Mouse (Mus musculus) forebrain, postnatal 0 days (tissue): Measurements from ENCODE around the gene Lypd6. TPM values are rescaled to one million over a fixed set of nuclear protein-coding genes. Genes with fewer than 3 reads are reported as not detected.
A peak's percentile ranks its signal among the peaks of the same experiment; 100 is the strongest.

Source experiments
- ATAC-seq: fragments of 200-750 bp; cut with Nextera tagmentation; 2 replicates; pipeline ENCODE4 v1.8.0; 2017; ENCODE audit warnings: mild to moderate bottlenecking, moderate library complexity
- DNase-seq: peaks from one replicate; pipeline ENCODE4 v3.0.0-alpha.2; 2015
- H3K27ac ChIP-seq: fragments of 300-500 bp; sonication (generic); 2 replicates; pipeline ENCODE4 v1.5.1; 2014; ENCODE audit warnings: low read depth, mild to moderate bottlenecking, antibody characterized with exemption, low read length, moderate library complexity, mixed read lengths
- H3K27me3 ChIP-seq: fragments of 300-500 bp; sonication (generic); 2 replicates; pipeline ENCODE4 v1.6.1; 2014; ENCODE audit warnings: mild to moderate bottlenecking, low read length, mixed read lengths; ENCODE audit not compliant: insufficient read depth
- H3K36me3 ChIP-seq: fragments of 300-500 bp; sonication (generic); 2 replicates; pipeline ENCODE4 v1.6.1; 2014; ENCODE audit warnings: mild to moderate bottlenecking, moderate library complexity; ENCODE audit not compliant: insufficient read depth
- H3K4me1 ChIP-seq: fragments of 300-500 bp; sonication (generic); 2 replicates; pipeline ENCODE4 v1.6.1; 2014; ENCODE audit warnings: antibody characterized with exemption; ENCODE audit not compliant: insufficient read depth
- H3K4me2 ChIP-seq: fragments of 300-500 bp; sonication (generic); 2 replicates; pipeline ENCODE4 v1.6.1; 2014; ENCODE audit warnings: low read depth, mild to moderate bottlenecking, moderate library complexity
- H3K4me3 ChIP-seq: fragments of 300-500 bp; sonication (generic); 2 replicates; pipeline ENCODE4 v1.5.1; 2014; ENCODE audit warnings: low read depth, low read length, mixed read lengths
- H3K9ac ChIP-seq: fragments of 300-500 bp; sonication (generic); 2 replicates; pipeline ENCODE4 v1.6.1; 2014; ENCODE audit warnings: mild to moderate bottlenecking
- H3K9me3 ChIP-seq: fragments of 300-500 bp; sonication (generic); 2 replicates; pipeline ENCODE4 v1.6.1; 2016; ENCODE audit warnings: low read length
- CTCF ChIP-seq: sonication (generic); IDR thresholded peaks from 2 replicates; pipeline ENCODE4 v1.5.1; 2016; ENCODE audit warnings: antibody characterized with exemption, control low read depth, low read depth
- WGBS: fragments of 180-500 bp; shearing (Covaris S2); extraction: QIAGEN DNeasy Blood & Tissue Kit; methylation state at CpG from one replicate; pipeline ENCODE4 v1.1.7; 2014; 5-methylcytosine and 5-hydroxymethylcytosine counted together
- polyA plus RNA-seq: library from polyadenylated mRNA; unstranded; fragments of >200 nt; fragmentation: Nextera tagmentation; extraction: Ambion mirVana; gene quantifications from 2 replicates; pipeline ENCODE4 v1.2.1, GENCODE M21; 2015
- total RNA-seq: library from RNA; depleted of rRNA; stranded (reverse); fragments of >200 nt; gene quantifications from 2 replicates; pipeline ENCODE4 v1.2.3, GENCODE M21; 2014

The Lypd6 gene
- total and polyA plus RNA-seq, 2 experiments from 2014 or later = 17.2 to 19.2 TPM

DNA sequence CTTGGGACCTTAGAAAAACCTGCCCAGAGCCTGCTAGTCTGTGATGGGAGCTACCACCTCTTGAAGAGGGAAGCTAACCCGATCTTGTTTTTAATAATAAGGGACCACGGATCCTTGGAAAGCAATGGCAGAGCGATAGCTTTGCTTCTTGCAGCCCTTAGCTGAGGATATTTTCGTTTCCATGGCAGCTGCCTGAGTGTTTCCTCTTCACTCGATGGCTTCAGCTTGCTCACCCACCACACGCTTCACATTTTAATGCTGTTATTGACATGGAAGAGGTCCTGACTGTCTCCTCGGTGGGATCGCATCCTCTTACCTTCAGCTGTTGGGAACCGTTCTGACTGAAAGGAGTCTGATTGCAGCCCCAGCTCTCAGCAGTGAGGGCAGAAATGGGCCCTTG is 54.6 kb downstream of the Lypd6 start:
- Histone ChIP-seq H3K4me1 (no peaks in the 10 kb centered on the region), H3K27ac (no peak overlapping the region), H3K9ac (no peak overlapping the region), H3K36me3 (no peaks in the 10 kb centered on the region), H3K27me3 (no peaks in the 10 kb centered on the region), H3K4me2 (no peak overlapping the region), H3K4me3 (no peak overlapping the region), H3K9me3 (no peaks in the 10 kb centered on the region)
- no peak for TF ChIP-seq CTCF
- WGBS = 64% methylated on average over 9 of the region's 9 CpGs
- peak; percentile 48 for DNase-seq
- peak; percentile 82 for ATAC-seq

DNA sequence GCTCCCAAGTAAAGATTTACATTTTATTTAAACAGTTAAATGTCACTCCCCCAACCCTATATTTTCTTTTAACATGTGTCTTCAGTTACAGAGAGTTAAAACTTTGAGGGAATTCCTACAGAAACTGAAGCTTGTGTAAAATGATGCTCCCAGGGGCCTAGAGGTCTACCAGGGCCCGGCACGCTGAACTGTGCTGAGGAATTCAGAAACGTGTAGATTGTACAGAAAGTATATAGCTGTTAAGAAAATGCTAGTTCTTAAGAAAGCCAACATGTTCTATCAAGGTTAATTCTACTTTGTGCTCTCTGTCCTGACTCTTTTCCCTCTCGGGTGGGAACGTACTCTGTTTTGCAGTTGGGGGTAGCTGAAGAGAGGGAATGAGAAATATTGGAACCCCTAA is 57.1 kb downstream of the Lypd6 start:
- DNase-seq (no peak), ATAC-seq (no peak)
- no peak overlapping the region for H3K9ac ChIP-seq
- no peak overlapping the region for H3K27ac ChIP-seq
- H3K4me3 ChIP-seq = no peak overlapping the region
- H3K4me1 ChIP-seq = peaks cover 12% of the 10 kb centered on the region
- H3K27me3 ChIP-seq = no peaks in the 10 kb centered on the region
- no peaks in the 10 kb centered on the region for H3K9me3 ChIP-seq
- no peak overlapping the region for H3K4me2 ChIP-seq
- 92% methylated on average over 5 of the region's 5 CpGs for WGBS
- TF ChIP-seq CTCF = no peak
- no peaks in the 10 kb centered on the region for H3K36me3 ChIP-seq

DNA sequence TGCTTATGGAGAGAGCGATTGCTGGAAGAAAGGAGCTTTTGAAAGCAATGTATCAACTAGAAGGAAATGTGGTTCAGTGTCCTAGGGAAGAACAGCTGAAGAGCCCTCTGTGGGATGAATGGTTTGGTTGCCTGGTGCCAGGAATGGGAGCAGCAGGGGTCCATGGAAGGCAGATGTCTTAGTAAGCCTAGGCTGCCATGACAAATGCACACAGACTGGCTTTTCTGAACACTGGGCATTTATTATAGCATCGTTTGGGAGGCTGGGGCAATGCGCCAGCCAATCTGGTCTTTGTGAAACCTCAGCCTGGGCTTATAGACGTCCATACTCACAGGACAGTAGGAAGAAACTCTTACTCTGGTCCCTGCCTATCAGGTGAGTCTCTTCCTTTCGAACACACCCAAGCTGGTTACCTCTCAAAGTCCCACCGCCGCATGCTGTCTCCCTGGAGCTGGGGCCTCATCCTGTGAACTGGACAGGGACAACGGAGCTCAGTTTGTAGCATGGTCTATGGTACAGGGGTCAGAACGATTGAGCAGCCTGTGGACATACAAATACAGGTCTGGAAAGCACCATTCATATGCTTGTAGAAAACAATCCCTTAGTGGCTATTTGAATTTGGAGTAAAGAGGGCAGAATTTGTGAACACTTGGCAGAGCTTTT is 61.4 kb downstream of the Lypd6 start:
- H3K36me3 ChIP-seq = no peaks in the 10 kb centered on the region
- H3K4me2 ChIP-seq = no peak overlapping the region
- DNase-seq (peak; percentile 69), ATAC-seq (peak; percentile 69)
- H3K9ac ChIP-seq = no peak overlapping the region
- no peak for TF ChIP-seq CTCF
- 64% methylated on average over 9 of the region's 9 CpGs for WGBS
- peaks cover 20% of the 10 kb centered on the region for H3K4me1 ChIP-seq
- H3K4me3 ChIP-seq = no peak overlapping the region
- H3K9me3 ChIP-seq = no peaks in the 10 kb centered on the region
- peak overlapping the region; percentile 68 for H3K27ac ChIP-seq
- H3K27me3 ChIP-seq = no peaks in the 10 kb centered on the region

DNA sequence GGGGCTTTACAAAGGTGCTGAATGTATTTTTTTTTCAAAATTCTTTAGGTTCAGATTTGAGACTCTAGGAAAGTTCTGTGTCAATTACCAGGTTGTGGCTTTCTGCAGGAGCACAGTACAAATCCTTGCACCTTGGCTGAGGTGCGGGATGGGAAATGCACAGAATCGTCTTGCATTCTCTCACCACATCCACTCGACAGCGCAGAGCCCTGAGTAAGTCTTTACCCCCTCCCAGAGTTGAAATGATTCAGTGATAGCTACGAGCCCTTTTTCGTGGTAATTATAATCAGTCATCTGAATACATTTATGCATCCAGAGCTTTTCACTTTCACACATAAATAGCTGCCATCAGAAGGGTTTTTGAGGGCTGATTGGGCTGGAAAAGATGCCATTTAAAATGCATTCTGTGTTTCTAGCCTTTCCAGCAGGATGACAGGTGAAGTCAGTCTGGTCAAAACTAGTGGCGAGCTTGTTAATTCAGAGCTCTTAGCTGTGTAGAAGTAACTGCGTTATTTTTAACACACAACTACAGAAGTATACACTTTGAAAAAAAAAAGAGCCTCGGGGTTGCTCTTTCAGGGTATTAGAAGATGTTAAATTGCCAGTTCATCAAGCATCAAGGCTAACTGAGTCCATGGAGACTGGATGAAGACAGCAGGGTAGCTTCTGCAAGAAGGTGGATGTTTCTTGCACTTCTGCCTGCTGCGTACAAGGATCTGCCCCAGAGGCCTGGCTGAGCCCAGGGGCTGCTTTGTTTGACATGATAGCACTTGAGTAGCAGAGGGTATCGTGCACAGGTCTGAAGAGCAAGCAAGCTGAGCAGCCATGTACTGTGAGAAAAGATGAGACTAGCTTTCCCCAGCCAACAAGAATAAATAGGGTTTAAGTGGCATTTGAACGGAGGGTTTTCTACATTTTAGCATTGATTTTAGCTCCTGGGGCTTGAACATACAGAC is 62.4 kb downstream of the Lypd6 start:
- Histone ChIP-seq H3K36me3 (no peaks in the 10 kb centered on the region), H3K9me3 (no peaks in the 10 kb centered on the region), H3K4me1 (peaks cover 20% of the 10 kb centered on the region), H3K9ac (no peak overlapping the region), H3K27ac (peak overlapping the region; percentile 79), H3K27me3 (no peaks in the 10 kb centered on the region), H3K4me3 (no peak overlapping the region), H3K4me2 (no peak overlapping the region)
- 0 out of 2 replicates have a peak, but pooled peaks have one; percentile 9 for TF ChIP-seq CTCF
- WGBS = 30% methylated on average over 12 of the region's 12 CpGs
- ATAC-seq (peak; percentile 92), DNase-seq (peak; percentile 65)

DNA sequence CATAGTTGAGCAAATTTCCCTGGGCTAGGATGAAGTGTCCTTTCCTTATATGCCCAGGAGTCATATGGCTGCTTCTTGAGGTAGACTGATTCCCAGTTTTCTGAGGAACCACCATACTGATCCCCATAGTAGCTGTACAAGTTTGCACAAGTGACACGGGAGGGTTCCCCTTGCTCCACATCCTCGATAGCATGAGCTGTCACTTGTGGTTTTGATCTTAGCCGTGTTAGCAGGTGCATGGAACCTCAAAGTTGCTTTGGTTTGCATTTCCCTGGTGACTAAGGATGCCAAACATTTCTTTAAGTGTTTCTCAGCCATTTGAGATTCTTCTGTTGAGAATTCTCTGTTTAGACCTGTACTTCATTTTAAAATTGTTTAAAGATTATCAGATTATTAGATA is 64.4 kb downstream of the Lypd6 start:
- H3K36me3 ChIP-seq = no peaks in the 10 kb centered on the region
- no peak overlapping the region for H3K9ac ChIP-seq
- H3K27ac ChIP-seq = no peak overlapping the region
- no peak for DNase-seq
- TF ChIP-seq CTCF = no peak
- no peak overlapping the region for H3K4me2 ChIP-seq
- no peaks in the 10 kb centered on the region for H3K27me3 ChIP-seq
- H3K9me3 ChIP-seq = no peaks in the 10 kb centered on the region
- H3K4me1 ChIP-seq = peaks cover 20% of the 10 kb centered on the region
- no peak for ATAC-seq
- WGBS = 88% methylated on average over 3 of the region's 3 CpGs
- no peak overlapping the region for H3K4me3 ChIP-seq

DNA sequence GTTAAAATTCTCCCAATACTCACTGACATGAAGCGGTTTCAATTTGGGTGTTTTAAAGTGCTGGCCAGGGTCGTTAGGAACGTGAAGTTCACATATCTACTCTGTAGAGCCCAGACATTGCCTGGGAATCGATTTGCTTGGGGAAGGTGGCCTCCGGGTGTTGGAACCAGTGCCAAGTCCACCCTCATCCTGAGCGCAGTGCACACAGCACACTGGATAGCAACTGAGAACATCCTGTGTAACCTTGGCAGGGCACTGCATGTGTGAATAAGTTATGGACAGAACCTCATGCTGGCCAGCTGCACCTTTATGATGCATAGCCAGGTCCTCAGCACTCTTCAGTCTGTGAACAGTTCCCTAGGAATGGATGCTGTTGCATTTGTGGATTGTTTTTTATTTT is 77.4 kb downstream of the Lypd6 start:
- no peak overlapping the region for H3K27ac ChIP-seq
- 42% methylated on average over 6 of the region's 6 CpGs for WGBS
- no peak for ATAC-seq

DNA sequence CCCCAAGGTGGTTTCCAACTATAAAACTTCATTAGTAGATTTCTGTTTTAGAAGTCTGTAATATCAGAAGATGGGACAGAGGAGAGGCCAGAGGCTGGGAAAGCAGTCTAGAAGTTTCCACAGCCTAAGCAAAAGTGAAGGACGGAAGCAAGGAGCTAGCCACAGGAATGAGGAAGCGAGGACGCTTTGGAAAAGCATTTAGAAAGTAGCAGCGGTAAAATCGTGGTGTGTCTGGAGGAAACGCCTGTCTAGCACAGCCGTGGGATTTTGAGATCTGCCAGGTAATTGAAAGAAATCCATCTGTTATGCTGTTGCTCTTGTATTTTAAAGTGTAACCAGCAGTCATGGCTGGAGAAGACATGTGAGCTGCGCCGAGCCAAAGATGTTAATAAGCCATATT is 81.1 kb downstream of the Lypd6 start:
- Histone ChIP-seq H3K4me2 (no peak overlapping the region), H3K36me3 (no peaks in the 10 kb centered on the region), H3K9me3 (no peaks in the 10 kb centered on the region), H3K27ac (no peak overlapping the region), H3K9ac (no peak overlapping the region), H3K27me3 (no peaks in the 10 kb centered on the region), H3K4me3 (no peak overlapping the region), H3K4me1 (no peaks in the 10 kb centered on the region; the same call in 1 of the 2 replicates)
- 65% methylated on average over 9 of the region's 9 CpGs for WGBS
- peak; percentile 25 for DNase-seq
- ATAC-seq = no peak
- TF ChIP-seq CTCF = no peak

More for the DNA sequence above, 77.4 kb downstream of the Lypd6 start:
- Histone ChIP-seq H3K4me3 (no peak overlapping the region), H3K9ac (no peak overlapping the region), H3K4me2 (no peak overlapping the region), H3K27me3 (no peaks in the 10 kb centered on the region), H3K9me3 (no peaks in the 10 kb centered on the region), H3K36me3 (no peaks in the 10 kb centered on the region), H3K4me1 (no peaks in the 10 kb centered on the region; the same call in 1 of the 2 replicates)
- no peak for TF ChIP-seq CTCF
- DNase-seq = no peak
